Mouse (Mus musculus) liver, adult 2 months (tissue): Measurements from ENCODE around the gene 2300002M23Rik. TPM values are rescaled to one million over a fixed set of nuclear protein-coding genes. Genes with fewer than 3 reads are reported as not detected.

ENCODE experiments used
- DNase-seq: peaks from one replicate; pipeline ENCODE4 v3.0.0-alpha.2; 2011; ENCODE audit warnings: low read depth, low spot score; ENCODE audit errors: extremely low read depth
- H3K27ac ChIP-seq: fragments of 200-500 bp; replicated peaks from 2 replicates; pipeline ENCODE4 v1.5.1; 2012; ENCODE audit warnings: low read depth, mild to moderate bottlenecking, control low read depth, inconsistent platforms, low read length; ENCODE audit not compliant: insufficient read depth
- H3K27me3 ChIP-seq: fragments of 200-500 bp; 2 replicates; pipeline ENCODE4 v1.6.1; 2012; ENCODE audit warnings: mild to moderate bottlenecking, moderate library complexity, low read length, inconsistent platforms; ENCODE audit not compliant: control insufficient read depth, insufficient read depth
- H3K36me3 ChIP-seq: fragments of 200-500 bp; 2 replicates; pipeline ENCODE4 v1.6.1; 2012; ENCODE audit warnings: low read length, inconsistent platforms; ENCODE audit not compliant: control insufficient read depth, insufficient read depth
- H3K4me1 ChIP-seq: fragments of 200-500 bp; 2 replicates; pipeline ENCODE4 v1.6.1; 2011; ENCODE audit warnings: low read length; ENCODE audit not compliant: control insufficient read depth, insufficient read depth
- H3K4me3 ChIP-seq: fragments of 200-500 bp; 2 replicates; pipeline ENCODE4 v1.5.1; 2011; ENCODE audit warnings: low read depth, mild to moderate bottlenecking, control low read depth, low read length, moderate library complexity; ENCODE audit not compliant: insufficient read depth
- H3K79me2 ChIP-seq: fragments of 200-500 bp; 2 replicates; pipeline ENCODE4 v1.6.1; 2012; ENCODE audit warnings: inconsistent platforms, mild to moderate bottlenecking, low read length, moderate library complexity; ENCODE audit not compliant: control insufficient read depth, insufficient read depth
- H3K9ac ChIP-seq: fragments of 200-500 bp; 2 replicates; pipeline ENCODE4 v1.6.1; 2012; ENCODE audit warnings: low read depth, mild to moderate bottlenecking, control low read depth, inconsistent platforms, low read length
- CTCF ChIP-seq: fragments of 200-500 bp; IDR thresholded peaks from 2 replicates; pipeline ENCODE4 v1.5.1; 2011; ENCODE audit warnings: low read depth, low read length, control low read depth
- POLR2A ChIP-seq: fragments of 200-500 bp; IDR thresholded peaks from 2 replicates; pipeline ENCODE4 v1.6.1; 2011; ENCODE audit warnings: low read length, control low read depth; ENCODE audit not compliant: insufficient read depth; ENCODE audit errors: extremely low read depth
- WGBS: fragments of 180-500 bp; shearing (Covaris S2); methylation state at CpG from one replicate; pipeline ENCODE4 v1.1.7; 2018; 5-methylcytosine and 5-hydroxymethylcytosine counted together
- polyA plus RNA-seq: library from polyadenylated mRNA; depleted of rRNA; stranded (reverse); fragments of >200 nt; gene quantifications from 2 replicates; pipeline ENCODE4 v1.2.3, GENCODE M21; 2012
- total RNA-seq: library from RNA; depleted of rRNA; stranded (reverse); fragments of >200 nt; gene quantifications from 2 replicates; pipeline ENCODE4 v1.2.3, GENCODE M21; 2014

The 2300002M23Rik gene
- total and polyA plus RNA-seq, 2 experiments: not detected

DNA sequence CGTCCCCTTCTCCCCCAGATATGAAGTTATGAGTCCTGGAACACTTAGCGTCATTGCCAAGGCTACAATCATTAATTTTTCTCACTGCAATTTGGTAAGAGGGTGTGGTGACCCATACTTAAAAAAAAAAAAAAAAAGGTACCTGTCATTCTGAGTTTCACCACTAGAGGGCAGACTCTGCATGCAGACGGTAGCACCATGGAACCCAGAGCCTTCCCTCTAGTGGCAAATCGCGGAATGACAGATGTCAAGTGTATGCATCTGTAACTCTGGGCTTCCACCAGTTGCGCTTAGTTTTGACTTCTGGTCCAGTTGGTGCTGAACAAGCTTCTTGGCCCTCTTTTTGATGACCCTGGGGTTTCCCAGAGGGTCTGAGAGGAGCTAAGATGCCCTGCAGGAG lies 11.0 kb downstream of the 2300002M23Rik start:
- no peaks in the 10 kb centered on the region for H3K36me3 ChIP-seq
- H3K4me3 ChIP-seq: no peak overlapping the region
- H3K27ac ChIP-seq: no peak overlapping the region
- H3K27me3 ChIP-seq: no peaks in the 10 kb centered on the region
- 23% methylated on average over 6 of the region's 6 CpGs for WGBS
- no peak overlapping the region for H3K9ac ChIP-seq
- peak; percentile 75 for DNase-seq
- H3K4me1 ChIP-seq: no peaks in the 10 kb centered on the region
- no peaks in the 10 kb centered on the region for H3K79me2 ChIP-seq
- TF ChIP-seq POLR2A: no peak
- TF ChIP-seq CTCF: peak; percentile 90

GRCm38 (mm10) chr17:35582900-35583299 lies 15.7 kb downstream of the 2300002M23Rik start:
- TF ChIP-seq POLR2A (no peak), CTCF (peak; percentile 60)
- Histone ChIP-seq H3K27me3 (no peaks in the 10 kb centered on the region), H3K4me1 (no peaks in the 10 kb centered on the region; the same call in 1 of the 2 replicates), H3K36me3 (no peaks in the 10 kb centered on the region), H3K27ac (no peak overlapping the region), H3K79me2 (no peaks in the 10 kb centered on the region), H3K9ac (no peak overlapping the region), H3K4me3 (no peak overlapping the region)
- DNase-seq: peak; percentile 6
- WGBS: 94% methylated on average over 1 of the region's 1 CpGs

- 11% methylated on average over 16 of the region's 16 CpGs for WGBS
- DNase-seq: peak; percentile 45
- H3K27me3 ChIP-seq: no peaks in the 10 kb centered on the region
These were observed 17.2 kb downstream of the 2300002M23Rik start for GRCm38 (mm10) chr17:35584330-35584937.

DNA sequence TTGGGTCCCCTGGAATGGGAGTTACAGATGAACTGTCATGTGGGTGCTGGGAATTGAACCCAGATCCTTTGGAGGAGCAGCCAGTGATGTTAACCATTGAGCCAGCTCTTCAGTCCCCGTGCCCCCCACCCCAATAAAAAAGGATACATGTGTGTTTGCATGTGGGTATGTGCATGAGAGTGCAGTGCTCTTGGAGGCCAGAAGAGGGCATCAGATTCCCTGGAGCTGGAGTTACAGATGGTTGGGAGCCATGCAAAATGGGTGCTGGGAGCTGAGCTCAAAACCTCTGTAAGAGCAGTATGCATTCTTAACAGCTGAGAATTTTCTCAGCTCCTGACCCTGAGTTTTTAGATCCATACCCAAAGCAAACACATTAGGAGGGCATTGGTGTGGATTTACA lies 20.0 kb downstream of the 2300002M23Rik start:
- H3K27ac ChIP-seq: no peak overlapping the region
- no peaks in the 10 kb centered on the region for H3K79me2 ChIP-seq
- no peak overlapping the region for H3K4me3 ChIP-seq
- H3K9ac ChIP-seq: no peak overlapping the region
- H3K27me3 ChIP-seq: no peaks in the 10 kb centered on the region
- no peak for DNase-seq
- no peaks in the 10 kb centered on the region for H3K36me3 ChIP-seq
- TF ChIP-seq POLR2A (no peak), CTCF (no peak)
- no peaks in the 10 kb centered on the region; the same call in 1 of the 2 replicates for H3K4me1 ChIP-seq
- WGBS: 75% methylated on average over 1 of the region's 1 CpGs

More at GRCm38 (mm10) chr17:35584330-35584937, 17.2 kb downstream of the 2300002M23Rik start:
- Histone ChIP-seq H3K27ac (no peak overlapping the region), H3K79me2 (no peaks in the 10 kb centered on the region), H3K9ac (no peak overlapping the region), H3K4me3 (no peak overlapping the region), H3K36me3 (no peaks in the 10 kb centered on the region), H3K4me1 (no peaks in the 10 kb centered on the region; the same call in 1 of the 2 replicates)
- TF ChIP-seq CTCF (peak; percentile 89), POLR2A (no peak)

- H3K4me3 ChIP-seq: no peak overlapping the region
- no peaks in the 10 kb centered on the region for H3K36me3 ChIP-seq
- 57% methylated on average over 4 of the region's 4 CpGs for whole genome bisulfite sequencing
- H3K9ac ChIP-seq: no peak overlapping the region
- H3K79me2 ChIP-seq: no peaks in the 10 kb centered on the region
- no peak for DNase-seq
- no peaks in the 10 kb centered on the region; the same call in 1 of the 2 replicates for H3K4me1 ChIP-seq
- TF ChIP-seq CTCF (no peak), POLR2A (no peak)
- H3K27me3 ChIP-seq: no peaks in the 10 kb centered on the region
- H3K27ac ChIP-seq: no peak overlapping the region
These were observed 21.1 kb downstream of the 2300002M23Rik start for GRCm38 (mm10) chr17:35588387-35588786.

DNA sequence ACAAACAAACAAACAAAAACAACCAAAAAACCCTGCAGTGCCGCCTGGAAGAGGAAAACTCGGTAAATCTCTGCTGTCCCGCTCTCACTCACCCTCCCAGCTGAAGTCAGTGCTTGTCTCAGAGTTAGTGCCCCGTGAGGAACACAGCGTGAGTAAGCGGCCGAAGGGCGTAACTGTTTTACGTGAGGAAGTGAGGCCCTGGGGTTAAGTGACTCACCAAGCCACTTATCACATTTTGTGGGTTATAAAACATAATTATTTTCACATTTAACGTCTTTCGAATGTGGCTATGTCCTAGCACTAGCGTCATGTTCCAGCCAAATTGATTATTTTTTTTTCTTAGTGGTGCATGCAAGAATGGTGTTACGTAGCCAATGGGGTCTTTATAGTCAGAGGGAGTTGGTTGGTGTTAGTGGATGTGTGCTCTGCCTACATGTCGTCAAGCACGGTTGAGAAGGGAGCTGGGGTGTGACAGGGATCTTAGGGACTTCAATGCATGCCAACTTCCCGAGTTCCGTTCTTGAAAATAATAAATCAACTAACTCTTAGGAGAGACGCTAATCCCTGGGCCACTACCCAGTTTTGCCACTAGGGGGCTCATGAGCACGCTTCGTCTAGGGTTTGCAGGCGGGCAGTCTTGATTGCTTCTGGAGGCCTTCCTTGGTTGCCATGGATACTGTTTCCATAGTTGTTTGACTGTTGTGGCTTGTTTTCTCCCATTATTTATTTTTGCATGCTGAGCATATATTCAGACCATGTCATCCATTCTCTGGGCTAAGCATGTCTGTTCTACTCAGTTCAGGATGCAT lies 23.4 kb downstream of the 2300002M23Rik start:
- Histone ChIP-seq H3K9ac (no peak overlapping the region), H3K4me3 (no peak overlapping the region), H3K79me2 (no peaks in the 10 kb centered on the region), H3K4me1 (no peaks in the 10 kb centered on the region), H3K27ac (no peak overlapping the region), H3K27me3 (no peaks in the 10 kb centered on the region), H3K36me3 (no peaks in the 10 kb centered on the region)
- peak; percentile 35 for DNase-seq
- TF ChIP-seq CTCF (peak; percentile 83), POLR2A (no peak)
- 47% methylated on average over 21 of the region's 21 CpGs for WGBS
